Mouse (Mus musculus): ENCODE measurements around the gene Plbd1.

DNA sequence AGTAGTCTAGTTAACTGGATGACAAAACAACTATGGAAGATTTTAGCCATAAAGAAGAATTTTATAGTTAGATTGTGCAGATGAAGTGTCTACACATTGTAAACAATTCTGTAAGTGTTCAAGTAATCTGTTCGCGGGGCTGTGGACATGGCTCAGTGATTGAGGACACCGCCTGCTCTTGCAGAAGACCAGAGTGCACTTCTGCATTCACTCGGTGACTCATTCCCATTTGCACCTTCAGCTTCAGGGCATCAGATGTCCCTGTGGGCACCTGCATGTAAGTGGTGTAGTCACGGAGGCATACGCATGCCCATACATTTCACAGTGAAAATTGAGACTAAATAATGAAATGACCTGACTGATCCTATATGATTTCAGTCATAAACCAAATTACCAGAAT, 46.9 kb upstream of the Plbd1 start:
- TF ChIP-seq EP300 (optimal IDR thresholded peaks at IDR 0.05) (no peak), CTCF (IDR thresholded peaks at IDR 0.05; ENCODE audit: low read depth) (no peak)

Data from stomach, postnatal 0 days (tissue).